Mouse (Mus musculus): ENCODE measurements around the gene Cpb1.

Cpb1 gene

DNA sequence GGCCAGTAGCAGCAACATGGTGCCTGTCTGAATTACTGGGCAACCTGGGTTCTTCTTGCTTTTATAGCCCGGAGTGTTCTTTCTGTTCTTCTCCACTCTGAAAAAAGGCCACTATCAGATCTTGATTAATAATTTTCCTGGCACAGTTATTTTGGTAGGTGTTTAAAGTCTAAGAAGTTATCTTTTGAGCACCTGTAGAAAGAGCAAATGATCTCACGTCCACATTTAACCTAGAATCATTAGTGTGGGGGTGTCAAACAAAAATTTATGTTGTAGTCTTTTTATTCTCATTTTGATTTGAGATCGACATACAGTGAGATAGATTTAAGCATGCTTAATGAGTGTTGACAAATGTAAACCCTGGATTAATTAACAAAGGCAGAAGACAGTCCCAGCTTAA lies at the start of gene Cpb1:
Cpb1 (minus strand) TSS at position 101 of the 400 bp plus-strand sequence.
- no peak for DNase-seq (ENCODE audit: low spot score)

DNA sequence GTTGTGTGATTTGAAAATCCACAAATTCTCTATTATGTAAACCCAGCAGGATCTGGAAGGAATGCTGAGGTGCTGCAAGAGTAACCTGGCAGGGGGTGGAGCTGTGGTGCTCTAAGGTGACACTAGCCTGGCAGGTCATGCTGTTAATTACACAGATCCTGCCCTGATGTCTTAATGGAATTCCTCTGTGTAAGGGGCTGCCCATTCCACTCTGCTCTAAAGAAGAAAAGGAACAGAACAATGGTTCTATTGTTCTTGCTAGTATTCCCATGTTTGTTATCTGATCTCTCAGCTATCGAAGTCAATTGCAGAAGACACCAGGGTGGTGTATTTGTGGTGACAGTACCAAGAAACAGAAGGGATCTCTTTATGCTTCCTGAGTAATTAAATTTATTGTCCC lies 41.7 kb upstream of the Cpb1 start:
- DNase-seq (ENCODE audit: low spot score), result no peak

DNA sequence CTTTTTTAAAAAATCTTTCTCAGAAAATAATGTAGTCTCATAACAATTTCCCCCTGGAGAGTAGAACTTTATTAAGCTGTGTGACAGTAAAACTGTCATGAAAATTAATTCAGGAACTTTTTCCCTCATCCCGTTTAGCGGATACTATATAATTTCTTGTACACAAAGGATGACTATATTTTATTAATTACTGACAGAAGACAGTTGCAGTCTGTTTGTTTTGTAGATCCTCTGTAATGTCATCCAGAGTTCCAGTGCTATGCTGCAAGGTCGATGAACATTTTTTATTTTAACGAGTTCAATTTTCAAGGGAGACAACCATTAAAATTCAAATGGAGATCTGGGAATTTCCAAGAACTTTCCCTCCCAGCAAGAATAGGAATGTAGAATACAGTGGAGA lies 33.6 kb upstream of the Cpb1 start:
- DNase-seq (ENCODE audit: low spot score), result no peak

DNA sequence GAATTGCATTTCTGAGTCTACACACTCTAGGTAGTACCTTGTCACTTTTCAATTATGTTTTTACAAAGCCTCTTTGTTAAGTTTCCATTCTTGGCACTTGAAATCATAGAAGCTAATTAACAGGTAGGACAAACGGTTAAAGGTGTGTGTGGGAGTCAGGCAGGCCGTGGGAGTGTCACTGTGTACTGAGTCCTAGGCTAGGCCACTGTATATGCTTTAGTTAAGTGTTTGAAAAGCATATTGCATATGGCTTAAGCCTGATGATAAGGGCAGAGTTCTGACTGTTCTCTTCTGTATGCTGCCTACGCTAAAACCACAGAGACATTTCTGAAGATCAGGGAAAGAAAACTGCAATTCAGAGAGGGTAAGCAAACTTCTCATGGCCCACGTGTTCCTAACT lies 31.7 kb upstream of the Cpb1 start:
- DNase-seq (ENCODE audit: low spot score), result no peak

DNA sequence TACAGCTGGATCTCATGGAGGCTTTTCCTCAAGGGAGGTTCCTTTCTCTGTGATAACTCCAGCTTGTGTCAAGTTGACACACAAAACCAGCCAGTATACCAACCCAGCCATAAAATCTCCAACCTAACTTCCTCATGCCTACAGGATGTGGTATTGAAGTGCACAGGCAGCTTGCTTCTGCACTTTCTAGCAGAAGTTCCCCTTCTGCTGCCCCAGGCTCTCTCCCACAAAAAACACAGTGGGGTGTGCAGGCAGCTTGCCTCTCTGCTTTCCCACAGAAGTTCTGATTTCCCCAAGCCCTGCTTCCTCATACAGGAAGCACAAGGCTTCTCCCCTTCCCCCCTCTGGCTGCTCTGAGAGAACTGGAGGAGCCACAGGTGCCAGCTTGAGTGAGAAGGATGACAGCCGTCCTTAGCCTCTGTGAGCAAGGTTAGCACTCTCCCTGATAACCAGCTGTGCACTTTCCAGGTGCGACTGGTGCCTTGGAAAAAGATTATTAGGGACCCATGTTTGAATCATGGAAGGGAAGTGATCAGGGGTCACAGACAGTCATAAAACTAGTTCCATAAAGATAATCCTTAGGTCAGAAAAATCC lies 29.3 kb upstream of the Cpb1 start:
- DNase-seq (ENCODE audit: low spot score), result peak; percentile 5

DNA sequence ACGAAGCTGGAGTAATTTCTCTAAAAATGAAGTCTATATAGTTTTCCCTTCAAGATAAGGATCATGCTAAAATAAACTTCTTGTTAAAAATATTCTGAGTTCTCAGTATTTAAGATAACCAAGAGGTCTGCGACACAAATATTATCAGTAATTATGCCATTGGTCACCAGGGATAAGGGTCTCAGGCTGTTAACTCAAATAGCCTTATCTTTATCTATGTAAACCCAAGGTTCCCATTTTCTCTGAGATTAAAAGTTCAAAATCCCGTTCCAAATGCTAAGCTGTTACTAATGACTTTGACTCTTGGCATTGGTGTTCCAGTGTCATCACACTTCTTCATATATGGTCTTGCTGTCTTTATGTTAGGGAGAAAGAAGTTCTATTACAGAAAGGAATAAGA lies 20.0 kb upstream of the Cpb1 start:
- DNase-seq (ENCODE audit: low spot score), result no peak

DNA sequence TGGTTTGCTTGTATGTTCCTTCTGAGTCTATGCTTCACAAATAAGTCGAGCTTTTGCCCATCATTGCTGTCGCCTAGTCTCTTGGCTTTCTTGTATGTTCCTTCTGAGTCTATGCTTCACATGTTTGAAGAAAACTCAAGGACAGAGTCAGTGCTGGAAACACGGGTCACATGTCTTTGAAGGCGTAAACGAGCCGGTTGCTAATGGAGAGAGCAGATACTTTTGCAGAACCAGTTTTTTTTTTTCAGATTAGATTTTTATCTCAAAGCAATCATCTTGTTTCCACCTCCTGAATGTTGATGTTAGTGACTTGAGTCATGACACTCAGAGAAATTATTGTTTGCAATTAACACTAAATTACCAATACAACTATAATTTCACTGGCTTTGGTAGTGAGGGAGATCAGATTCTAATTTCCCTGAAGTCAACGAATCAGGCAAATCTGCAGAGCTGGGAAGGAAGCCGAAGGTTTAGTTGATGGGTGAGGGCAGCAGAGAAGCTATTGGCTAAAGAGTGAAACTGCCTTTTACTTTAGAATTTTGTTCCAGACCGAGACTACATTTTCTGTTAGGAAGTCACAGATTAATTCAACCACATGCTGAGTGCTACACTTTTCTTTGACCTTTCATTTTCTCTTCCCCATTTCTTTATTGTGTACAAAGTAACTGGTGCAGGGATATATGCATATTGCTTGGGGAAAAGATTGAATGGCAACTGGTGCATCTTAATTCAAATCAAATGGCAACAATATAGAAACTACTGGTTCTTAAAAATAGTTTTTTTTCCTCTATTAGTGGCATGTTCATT lies 19.2 kb upstream of the Cpb1 start:
- no peak for DNase-seq (ENCODE audit: low spot score)

DNA sequence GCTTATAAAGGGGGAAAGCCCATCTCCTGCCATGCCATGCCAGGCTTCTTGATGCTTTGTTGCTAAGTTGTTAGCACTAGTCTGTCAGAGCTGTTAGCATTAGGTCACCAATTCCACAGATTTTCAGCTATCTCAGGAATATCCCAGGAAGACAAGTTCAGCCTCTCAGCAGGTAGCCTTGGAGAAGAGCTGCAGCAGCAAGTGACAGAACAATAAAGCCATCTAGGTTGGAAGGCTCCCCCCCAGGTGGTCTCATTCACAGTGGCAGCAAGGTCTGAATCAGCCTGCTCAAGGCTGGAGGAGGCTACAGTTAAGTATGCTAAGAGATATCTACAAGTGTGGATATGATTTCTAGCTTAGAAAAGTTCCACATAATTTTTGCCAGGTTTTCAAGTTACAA lies 15.8 kb upstream of the Cpb1 start:
- DNase-seq (ENCODE audit: low spot score), result no peak

DNA sequence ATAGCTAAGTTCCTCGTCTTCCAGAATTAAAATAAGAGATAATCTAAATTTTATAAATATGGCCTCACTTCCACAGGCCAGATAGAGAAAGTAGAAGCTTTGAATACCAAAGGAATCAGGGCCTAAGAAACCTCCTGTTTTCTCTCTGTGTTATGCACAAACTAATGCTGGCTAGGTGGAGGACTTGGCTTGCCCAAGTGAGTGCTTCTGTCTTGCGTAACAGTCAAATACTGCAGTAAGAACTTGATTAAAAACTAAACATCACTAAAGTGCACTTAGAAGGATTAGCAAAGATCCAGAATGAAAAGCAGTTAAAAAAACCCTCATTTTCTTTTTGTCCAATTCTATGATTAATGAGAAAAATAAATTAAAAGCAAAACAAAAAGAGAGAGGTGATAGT lies 13.2 kb upstream of the Cpb1 start:
- DNase-seq (ENCODE audit: low spot score), result peak; percentile 26

DNA sequence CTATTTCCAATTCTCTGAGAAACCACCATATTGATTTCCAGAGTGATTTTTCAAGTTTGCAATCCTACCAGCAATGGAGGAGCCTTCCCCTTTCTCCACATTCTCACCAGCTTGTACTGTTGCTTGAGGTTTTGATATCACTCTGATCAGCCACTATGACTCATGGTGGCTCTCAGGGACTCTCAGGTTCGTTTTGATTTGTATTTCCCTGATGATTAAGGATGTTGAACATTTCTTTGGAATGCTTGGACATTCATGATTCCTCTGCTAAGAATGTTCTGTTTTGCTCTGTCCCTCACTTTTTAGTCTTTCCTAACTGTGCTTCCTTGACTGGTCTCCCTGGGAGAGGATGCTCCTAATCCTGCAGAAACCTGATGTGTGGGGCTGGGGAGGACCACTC lies 6.3 kb upstream of the Cpb1 start:
- no peak for DNase-seq (ENCODE audit: low spot score)

DNA sequence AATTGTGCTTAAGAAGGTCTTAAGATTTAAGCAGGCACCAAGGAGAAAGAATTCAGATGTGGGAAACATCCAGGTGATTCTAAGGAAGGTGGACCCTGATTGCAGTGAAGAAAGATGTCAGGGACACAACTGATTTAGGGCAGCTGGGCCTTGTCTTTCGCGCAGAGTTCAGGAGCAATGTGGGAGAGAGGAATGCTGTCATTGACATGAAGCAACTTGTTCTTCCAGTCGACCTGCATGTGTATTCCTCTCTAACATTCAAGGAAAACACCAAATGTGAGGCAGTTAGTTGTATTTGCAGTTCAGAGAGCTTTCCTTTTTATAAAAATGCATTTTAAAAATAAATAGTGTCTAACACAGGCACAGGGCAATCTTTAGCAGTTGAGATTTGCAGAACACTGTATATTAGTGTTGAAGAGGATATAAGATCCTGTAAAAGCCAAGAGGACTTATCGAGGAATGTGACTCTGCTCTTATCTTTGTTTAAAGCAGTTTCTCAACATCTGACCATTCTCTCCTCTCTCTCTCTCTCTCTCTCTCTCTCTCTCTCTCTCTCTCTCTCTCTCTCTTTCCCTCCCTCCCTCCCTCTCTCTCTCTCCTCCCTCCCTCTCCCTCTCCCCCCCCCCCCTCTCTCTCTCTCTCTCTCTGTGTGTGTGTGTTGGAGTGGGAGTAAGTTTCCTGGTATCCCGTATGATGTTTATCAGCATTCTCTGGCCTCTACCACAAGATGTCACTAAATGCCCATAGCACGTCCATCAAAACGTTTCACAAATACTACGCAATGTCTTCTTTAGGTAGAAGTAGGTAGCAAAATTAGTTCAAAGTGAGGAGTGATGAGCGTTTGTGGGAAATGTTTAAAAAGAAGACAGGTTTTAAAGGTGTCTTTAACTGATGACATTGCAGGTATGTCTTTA lies 20.7 kb downstream of the Cpb1 start:
- DNase-seq (ENCODE audit: low spot score), result peak; percentile 32

DNA sequence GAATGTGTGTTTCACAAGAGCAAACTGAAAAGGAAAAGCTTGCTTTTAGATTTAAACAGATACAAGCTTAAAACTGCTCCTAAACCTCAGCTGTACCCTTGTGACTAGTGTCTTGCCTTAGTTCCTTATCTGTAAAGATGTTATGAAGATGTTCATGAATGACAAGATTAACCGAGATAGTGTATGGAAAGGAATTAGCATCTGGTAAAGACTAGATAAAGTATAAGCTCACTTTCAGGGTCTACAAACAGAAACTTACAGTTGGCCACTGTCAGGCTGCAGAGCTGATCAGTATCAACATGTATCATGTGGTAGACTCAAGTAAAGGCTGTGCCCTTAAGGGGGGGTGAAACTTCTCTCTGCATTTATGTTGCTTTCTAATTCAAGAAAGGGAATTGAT lies 31.6 kb downstream of the Cpb1 start:
- no peak for DNase-seq (ENCODE audit: low spot score)

DNA sequence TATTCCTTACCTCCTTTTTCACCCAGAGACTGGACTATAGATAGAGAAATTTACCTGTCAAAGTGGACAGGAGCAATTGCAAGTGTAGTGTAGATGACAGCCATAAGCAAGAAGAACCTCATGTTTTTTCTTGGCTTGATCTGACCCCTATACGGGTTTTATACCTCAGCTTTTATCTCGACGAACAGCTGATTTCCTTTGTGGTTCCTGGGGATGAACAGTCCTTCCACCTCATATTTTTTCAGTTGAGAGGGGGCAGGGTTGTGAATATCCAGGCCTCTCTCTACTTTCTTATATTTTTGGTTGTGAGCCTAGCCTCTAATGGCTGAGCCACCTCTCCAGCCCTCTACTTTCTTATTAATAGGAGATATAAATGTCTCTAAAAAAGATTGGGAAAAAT lies 33.5 kb downstream of the Cpb1 start, which contains the start of gene Cpa3:
Cpa3 (minus strand) TSS at position 132 of the 400 bp plus-strand sequence.
- DNase-seq (ENCODE audit: low spot score), result no peak

DNA sequence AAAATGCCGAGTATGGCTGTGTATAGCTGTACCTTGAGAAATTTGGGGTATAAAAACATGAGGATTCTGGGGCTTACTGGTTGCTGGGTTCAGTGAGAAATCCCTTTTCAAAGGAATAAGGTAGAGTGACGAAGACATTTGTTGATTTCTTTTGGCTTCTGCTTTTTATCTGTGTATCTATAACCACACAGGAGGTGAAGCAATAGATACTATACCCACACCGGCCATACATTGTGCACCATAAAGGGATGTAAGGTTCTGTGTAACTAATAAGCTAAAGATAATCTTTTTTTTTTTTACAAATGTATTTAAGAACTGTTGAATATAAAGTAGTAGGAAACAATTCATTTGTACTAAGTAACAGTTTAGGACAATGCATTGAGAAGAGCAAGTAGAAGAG lies 35.8 kb downstream of the Cpb1 start:
- no peak for DNase-seq (ENCODE audit: low spot score)

DNA sequence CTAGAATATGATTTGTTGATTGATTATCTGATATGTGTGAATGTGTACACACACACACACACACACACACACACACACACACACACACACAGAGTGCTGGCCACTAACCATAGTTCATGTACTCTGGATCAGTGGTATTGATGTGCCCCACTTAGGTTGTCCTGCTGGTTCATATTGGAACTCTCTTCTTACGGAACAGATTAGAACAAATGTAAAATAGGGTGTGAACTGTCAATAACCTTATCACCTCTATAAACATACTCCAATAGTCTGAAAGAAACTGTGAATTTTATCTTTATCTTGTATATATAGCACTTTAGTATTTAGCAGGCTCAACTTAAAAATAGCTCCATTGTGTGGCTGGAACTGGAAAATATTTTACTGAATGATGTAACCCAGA lies 38.6 kb downstream of the Cpb1 start:
- DNase-seq (ENCODE audit: low spot score), result no peak

DNA sequence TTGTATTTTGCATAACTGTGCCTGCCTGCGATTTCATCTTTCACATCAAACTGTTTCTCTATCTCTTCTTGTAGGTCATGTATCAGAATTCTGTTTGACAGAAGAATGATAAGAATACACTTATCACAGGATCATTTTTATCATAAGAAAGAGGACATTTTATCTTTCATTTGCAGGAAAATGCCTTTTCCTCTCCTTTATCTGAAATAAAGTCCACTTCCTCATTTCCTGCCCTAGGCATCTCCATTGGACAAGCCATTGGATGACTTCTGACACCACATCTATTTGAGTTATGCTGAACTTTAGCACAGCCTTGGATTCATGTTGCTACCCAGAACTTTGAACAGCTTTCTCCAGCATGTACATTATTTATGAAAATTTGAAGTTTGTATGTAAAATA lies 46.5 kb downstream of the Cpb1 start:
- DNase-seq (ENCODE audit: low spot score), result no peak

DNA sequence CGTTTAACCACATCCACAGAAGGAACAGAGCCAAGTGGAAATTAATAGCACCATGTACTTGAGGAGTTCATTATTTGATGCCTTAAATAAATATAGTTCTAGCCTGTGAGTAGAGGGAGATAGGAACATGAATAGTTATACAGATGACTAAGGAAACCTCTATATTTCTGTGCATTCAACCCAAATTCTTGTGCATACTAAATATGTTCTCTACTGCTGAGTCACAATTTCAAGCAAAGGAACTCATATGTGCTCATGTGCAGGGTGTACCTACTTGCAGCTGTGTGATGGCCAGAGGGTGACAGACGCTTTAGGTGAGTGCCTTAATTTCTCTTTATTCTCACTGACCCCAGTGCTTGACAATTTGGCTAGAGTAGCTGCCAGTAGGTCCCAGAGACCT lies 50.1 kb downstream of the Cpb1 start:
- DNase-seq (ENCODE audit: low spot score), result no peak

DNA sequence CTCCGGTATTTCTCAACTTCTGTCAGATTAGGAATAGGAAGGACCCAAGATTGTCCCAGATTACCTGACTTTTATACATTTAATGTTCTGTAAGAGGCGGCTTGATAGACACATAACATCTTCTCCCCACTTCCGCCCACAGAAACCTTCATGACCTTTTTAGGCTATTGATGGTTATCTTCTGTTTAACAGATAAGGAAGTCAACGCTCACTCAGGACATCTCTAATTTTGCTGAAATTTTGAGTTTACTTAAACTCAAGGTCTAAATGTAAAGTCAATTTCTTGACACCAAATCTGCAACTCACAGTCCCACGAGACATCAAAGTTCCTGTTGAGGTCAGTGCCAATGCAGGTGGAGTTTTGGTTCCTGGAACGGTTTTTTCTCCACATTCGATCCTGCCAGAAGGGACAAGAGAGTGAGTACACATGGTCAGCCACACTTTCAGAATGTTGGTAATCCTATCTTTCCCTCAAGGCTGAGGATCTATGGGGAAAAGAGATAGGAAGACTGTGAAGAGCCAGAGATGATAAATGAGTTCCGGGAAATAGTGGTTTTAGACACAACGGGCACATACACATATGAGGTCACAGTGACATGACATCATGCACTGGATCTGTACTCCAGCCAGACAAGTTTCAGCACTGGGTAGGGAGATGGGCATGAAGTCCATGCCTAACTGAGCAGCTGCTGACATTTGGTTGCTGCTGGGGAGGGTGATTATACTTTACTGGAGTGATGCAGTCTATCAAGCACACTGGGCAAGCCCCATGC lies 52.4 kb downstream of the Cpb1 start:
- no peak for DNase-seq (ENCODE audit: low spot score)

DNA sequence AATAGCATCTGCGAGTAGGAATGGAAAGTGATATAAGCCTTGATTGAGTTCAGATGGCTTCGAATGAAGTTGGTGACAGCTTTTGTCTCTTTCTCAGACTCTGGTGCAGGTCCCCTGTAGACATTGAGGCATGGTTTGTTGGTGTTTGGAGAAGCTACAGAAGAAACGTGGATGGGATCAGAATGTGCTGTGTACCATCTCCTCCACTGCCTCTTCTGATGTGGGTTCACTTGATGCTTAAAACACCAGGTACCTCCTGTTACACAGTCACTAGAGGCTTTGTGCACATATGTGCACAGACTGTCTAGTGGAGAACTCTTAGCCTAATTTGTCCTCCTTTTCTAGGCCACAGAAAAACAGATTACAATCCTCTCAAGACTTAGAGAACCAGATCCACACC lies 53.4 kb downstream of the Cpb1 start:
- DNase-seq (ENCODE audit: low spot score), result no peak

DNA sequence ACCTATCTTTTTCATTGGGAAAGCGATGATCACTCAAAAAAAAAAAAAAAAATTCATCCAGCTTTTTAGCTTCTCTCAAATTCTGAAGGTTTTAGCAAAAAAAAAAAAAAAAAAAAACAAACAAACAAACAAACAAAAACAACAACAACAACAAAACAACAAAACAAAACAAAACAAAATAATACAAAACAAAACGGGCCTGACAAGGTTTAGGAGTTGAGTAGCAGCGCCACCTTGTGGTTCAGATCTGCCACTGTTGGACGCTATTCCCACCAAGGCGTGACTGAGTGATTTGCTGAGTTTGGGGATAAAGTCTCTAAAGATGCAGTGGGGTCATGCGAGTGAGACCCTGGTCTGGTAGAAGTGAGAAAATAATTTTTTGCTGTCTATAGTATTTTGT lies 76.7 kb downstream of the Cpb1 start:
- peak; percentile 46 for DNase-seq (ENCODE audit: low spot score)
